Mouse (Mus musculus) heart, postnatal 0 days (tissue): Measurements from ENCODE around the gene Dennd1a.

Source experiments
- CTCF ChIP-seq: IDR thresholded peaks from 2 replicates; pipeline ENCODE4 v1.5.1; 2016; ENCODE audit warnings: antibody characterized with exemption, control low read depth, low read depth
- EP300 ChIP-seq: IDR thresholded peaks from 2 replicates; pipeline ENCODE4 v1.6.1; 2016; ENCODE audit warnings: antibody characterized with exemption, low read depth

DNA sequence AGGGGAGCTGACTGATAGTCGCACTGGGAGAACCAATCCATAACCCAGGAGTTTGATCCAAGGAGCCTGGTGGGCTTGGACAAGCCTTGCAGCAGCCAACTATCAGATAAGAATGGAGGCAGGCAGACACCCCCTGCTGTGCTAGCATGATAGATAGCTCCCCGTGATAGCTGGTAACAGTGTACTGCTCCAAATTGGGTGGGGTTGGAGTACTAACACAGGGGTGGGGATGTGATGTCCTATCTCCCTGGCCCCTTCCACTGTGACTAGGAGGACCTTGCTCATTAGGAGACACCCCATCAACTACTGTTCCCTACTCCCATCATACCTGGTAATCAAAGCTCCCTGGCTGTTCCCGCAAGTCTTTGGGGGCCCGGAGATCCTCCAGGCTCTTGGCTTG is 485.5 kb downstream of the Dennd1a start:
- no peak for TF ChIP-seq CTCF
- TF ChIP-seq EP300, result no peak
